Mouse (Mus musculus): Measurements from ENCODE around the gene Tpp1. TPM values are rescaled to one million over a fixed set of nuclear protein-coding genes. Genes with fewer than 3 reads are reported as not detected.
A peak's percentile ranks its signal among the peaks of the same experiment; 100 is the strongest.

Gene Tpp1
- polyA plus RNA-seq (2014; fragmentation: Nextera tagmentation; extraction: Ambion mirVana), result 79.9 and 80.2 TPM in 2 replicates

GRCm38 (mm10) chr7:105751491-105752433, at the start of gene Tpp1:
Gene Tpp1 (minus strand): TSS chr7:105752235.
- peak within 1 kb of the TSS; percentile 22; the same call in 1 of the 2 replicates for H3K27ac ChIP-seq (ENCODE audit: low read length)
- peak within 1 kb of the TSS; percentile 53 for H3K9ac ChIP-seq (replicated peaks; ENCODE audit: low read depth, low read length)
- ATAC-seq (ENCODE audit: insufficient number of reproducible peaks, insufficient read depth, low FRiP score, low read depth), result peak; percentile 93
- H3K27me3 ChIP-seq (ENCODE audit: control insufficient read depth, insufficient read depth, low read length), result no peaks in the 10 kb centered on the region
- no peaks in the 10 kb centered on the region for H3K9me3 ChIP-seq (ENCODE audit: control insufficient read depth, low read depth, low read length)
- H3K4me1 ChIP-seq (ENCODE audit: control insufficient read depth, insufficient read depth, low read length), result peaks cover 5% of the 10 kb centered on the region; the same call in 1 of the 2 replicates
- H3K4me2 ChIP-seq (replicated peaks; ENCODE audit: low read depth, low read length), result peak within 1 kb of the TSS; percentile 76
- H3K36me3 ChIP-seq (ENCODE audit: control insufficient read depth, insufficient read depth, low read length), result peaks cover 41% of the 10 kb centered on the region
- WGBS, result 19% methylated on average over 20 of the region's 20 CpGs
- H3K4me3 ChIP-seq (ENCODE audit: low read depth, low read length), result peak within 1 kb of the TSS; percentile 60

- H3K36me3 ChIP-seq (ENCODE audit: control insufficient read depth, insufficient read depth, low read length), result no peaks in the 10 kb centered on the region
- WGBS, result 98% methylated on average over 3 of the region's 3 CpGs
- H3K27ac ChIP-seq (ENCODE audit: low read length), result no peak overlapping the region
- no peaks in the 10 kb centered on the region for H3K27me3 ChIP-seq (ENCODE audit: control insufficient read depth, insufficient read depth, low read length)
- H3K4me3 ChIP-seq (ENCODE audit: low read depth, low read length), result no peak overlapping the region
- H3K4me2 ChIP-seq (replicated peaks; ENCODE audit: low read depth, low read length), result no peak overlapping the region
- no peaks in the 10 kb centered on the region for H3K9me3 ChIP-seq (ENCODE audit: control insufficient read depth, low read depth, low read length)
- H3K4me1 ChIP-seq (ENCODE audit: control insufficient read depth, insufficient read depth, low read length), result no peaks in the 10 kb centered on the region
- no peak overlapping the region for H3K9ac ChIP-seq (replicated peaks; ENCODE audit: low read depth, low read length)
- no peak for ATAC-seq (ENCODE audit: insufficient number of reproducible peaks, insufficient read depth, low FRiP score, low read depth)
Observed at GRCm38 (mm10) chr7:105796972-105797371, 44.9 kb upstream of the Tpp1 start.

- ATAC-seq (ENCODE audit: insufficient number of reproducible peaks, insufficient read depth, low FRiP score, low read depth), result no peak
- no peak overlapping the region for H3K9ac ChIP-seq (replicated peaks; ENCODE audit: low read depth, low read length)
- H3K4me1 ChIP-seq (ENCODE audit: control insufficient read depth, insufficient read depth, low read length), result no peaks in the 10 kb centered on the region
- H3K9me3 ChIP-seq (ENCODE audit: control insufficient read depth, low read depth, low read length), result no peaks in the 10 kb centered on the region
- WGBS, result 30% methylated on average over 7 of the region's 7 CpGs
- H3K36me3 ChIP-seq (ENCODE audit: control insufficient read depth, insufficient read depth, low read length), result no peaks in the 10 kb centered on the region
- no peak overlapping the region for H3K27ac ChIP-seq (ENCODE audit: low read length)
- H3K27me3 ChIP-seq (ENCODE audit: control insufficient read depth, insufficient read depth, low read length), result no peaks in the 10 kb centered on the region
- H3K4me3 ChIP-seq (ENCODE audit: low read depth, low read length), result no peak overlapping the region
- no peak overlapping the region for H3K4me2 ChIP-seq (replicated peaks; ENCODE audit: low read depth, low read length)
Observed at GRCm38 (mm10) chr7:105795759-105796366, 43.8 kb upstream of the Tpp1 start.

- no peaks in the 10 kb centered on the region for H3K9me3 ChIP-seq (ENCODE audit: control insufficient read depth, low read depth, low read length)
- no peak overlapping the region for H3K4me3 ChIP-seq (ENCODE audit: low read depth, low read length)
- ATAC-seq (ENCODE audit: insufficient number of reproducible peaks, insufficient read depth, low FRiP score, low read depth), result no peak
- no peaks in the 10 kb centered on the region for H3K4me1 ChIP-seq (ENCODE audit: control insufficient read depth, insufficient read depth, low read length)
- H3K27me3 ChIP-seq (ENCODE audit: control insufficient read depth, insufficient read depth, low read length), result no peaks in the 10 kb centered on the region
- no peak overlapping the region for H3K27ac ChIP-seq (ENCODE audit: low read length)
- H3K9ac ChIP-seq (replicated peaks; ENCODE audit: low read depth, low read length), result no peak overlapping the region
- 77% methylated on average over 7 of the region's 7 CpGs for WGBS
- H3K4me2 ChIP-seq (replicated peaks; ENCODE audit: low read depth, low read length), result no peak overlapping the region
- H3K36me3 ChIP-seq (ENCODE audit: control insufficient read depth, insufficient read depth, low read length), result no peaks in the 10 kb centered on the region
Observed at GRCm38 (mm10) chr7:105793701-105794100, 41.7 kb upstream of the Tpp1 start.

GRCm38 (mm10) chr7:105791147-105791546, 39.1 kb upstream of the Tpp1 start:
- ATAC-seq (ENCODE audit: insufficient number of reproducible peaks, insufficient read depth, low FRiP score, low read depth), result no peak
- H3K9me3 ChIP-seq (ENCODE audit: control insufficient read depth, low read depth, low read length), result no peaks in the 10 kb centered on the region
- H3K4me3 ChIP-seq (ENCODE audit: low read depth, low read length), result no peak overlapping the region
- no peak overlapping the region for H3K9ac ChIP-seq (replicated peaks; ENCODE audit: low read depth, low read length)
- H3K4me2 ChIP-seq (replicated peaks; ENCODE audit: low read depth, low read length), result no peak overlapping the region
- no peaks in the 10 kb centered on the region for H3K36me3 ChIP-seq (ENCODE audit: control insufficient read depth, insufficient read depth, low read length)
- no peak overlapping the region for H3K27ac ChIP-seq (ENCODE audit: low read length)
- no peaks in the 10 kb centered on the region for H3K27me3 ChIP-seq (ENCODE audit: control insufficient read depth, insufficient read depth, low read length)
- H3K4me1 ChIP-seq (ENCODE audit: control insufficient read depth, insufficient read depth, low read length), result 0 out of 2 replicates have a peak, but pooled peaks cover 2% of the 10 kb centered on the region
- 82% methylated on average over 1 of the region's 1 CpGs for WGBS

- H3K36me3 ChIP-seq (ENCODE audit: control insufficient read depth, insufficient read depth, low read length), result no peaks in the 10 kb centered on the region
- H3K9ac ChIP-seq (replicated peaks; ENCODE audit: low read depth, low read length), result peak within 1 kb of the TSS; percentile 98
- H3K27ac ChIP-seq (ENCODE audit: low read length), result peak within 1 kb of the TSS; percentile 89
- no peaks in the 10 kb centered on the region for H3K9me3 ChIP-seq (ENCODE audit: control insufficient read depth, low read depth, low read length)
- H3K4me2 ChIP-seq (replicated peaks; ENCODE audit: low read depth, low read length), result peak within 1 kb of the TSS; percentile 70
- H3K4me1 ChIP-seq (ENCODE audit: control insufficient read depth, insufficient read depth, low read length), result peaks cover 23% of the 10 kb centered on the region
- ATAC-seq (ENCODE audit: insufficient number of reproducible peaks, insufficient read depth, low FRiP score, low read depth), result peak; percentile 82
- H3K4me3 ChIP-seq (ENCODE audit: low read depth, low read length), result peak within 1 kb of the TSS; percentile 83
- no peaks in the 10 kb centered on the region for H3K27me3 ChIP-seq (ENCODE audit: control insufficient read depth, insufficient read depth, low read length)
- under 1% methylated on average over 63 of the region's 97 CpGs for WGBS
Observed at GRCm38 (mm10) chr7:105787285-105788140, 35.5 kb upstream of the Tpp1 start, which contains the start of gene Dchs1. Gene Dchs1 (minus strand): TSS chr7:105787654.

GRCm38 (mm10) chr7:105786506-105787284, 34.7 kb upstream of the Tpp1 start:
- ATAC-seq (ENCODE audit: insufficient number of reproducible peaks, insufficient read depth, low FRiP score, low read depth), result peak; percentile 35
- H3K27ac ChIP-seq (ENCODE audit: low read length), result peak overlapping the region; percentile 89
- peak overlapping the region; percentile 83 for H3K4me3 ChIP-seq (ENCODE audit: low read depth, low read length)
- H3K9me3 ChIP-seq (ENCODE audit: control insufficient read depth, low read depth, low read length), result no peaks in the 10 kb centered on the region
- peaks cover 23% of the 10 kb centered on the region for H3K4me1 ChIP-seq (ENCODE audit: control insufficient read depth, insufficient read depth, low read length)
- peak overlapping the region; percentile 98 for H3K9ac ChIP-seq (replicated peaks; ENCODE audit: low read depth, low read length)
- H3K4me2 ChIP-seq (replicated peaks; ENCODE audit: low read depth, low read length), result peak overlapping the region; percentile 70
- WGBS, result 5% methylated on average over 20 of the region's 20 CpGs
- H3K27me3 ChIP-seq (ENCODE audit: control insufficient read depth, insufficient read depth, low read length), result no peaks in the 10 kb centered on the region
- H3K36me3 ChIP-seq (ENCODE audit: control insufficient read depth, insufficient read depth, low read length), result no peaks in the 10 kb centered on the region; the same call in 1 of the 2 replicates

All from stomach, embryonic 14.5 days (tissue).